Mouse (Mus musculus): ENCODE data around the gene D17Wsu92e.

DNA sequence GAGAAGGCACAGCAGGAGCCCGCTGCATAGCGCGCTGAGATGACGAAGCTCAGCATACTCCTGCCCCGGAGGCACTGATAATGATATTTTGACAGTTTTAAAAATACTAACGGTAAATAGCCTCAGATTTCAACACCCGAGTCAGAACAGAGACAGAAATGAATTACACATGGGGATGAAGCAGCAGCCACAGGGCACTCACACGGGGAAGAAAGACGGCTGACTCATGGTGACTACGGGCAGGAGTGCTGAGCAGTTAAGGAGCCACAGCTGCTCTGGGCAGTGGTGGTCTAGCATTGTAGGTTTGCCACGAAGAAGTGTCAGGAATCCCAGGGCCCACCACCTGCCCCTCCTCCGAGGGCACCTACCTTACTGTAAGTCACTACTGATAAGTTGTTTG, 52.9 kb downstream of the D17Wsu92e start:
- TF ChIP-seq CTCF (IDR thresholded peaks at IDR 0.05; ENCODE audit: low read depth) = no peak
- no peak for TF ChIP-seq EP300 (IDR thresholded peaks at IDR 0.05; ENCODE audit: low read depth)
